8 mouse cellular contexts compared by ENCODE assay signal in genomic region chr5:33658664-33659050, GRCm38 (mm10). TPM values are rescaled to one million over a fixed set of nuclear protein-coding genes. Genes with fewer than 3 reads are reported as not detected.
DNase-seq lines count a peak whose midpoint lies in the region; ATAC-seq and TF ChIP-seq lines count a peak whose summit lies in the region.

No protein-coding gene starts in this region.

- no peak for DNase-seq in kidney, postnatal 4 days
- DNase-seq in hindbrain, postnatal 0 days (ENCODE audit: low spot score), result no peak
- no peak for DNase-seq in midbrain, postnatal 0 days (ENCODE audit: low spot score)
- no peak for DNase-seq in cerebellum, postnatal 36 days
- no peak for DNase-seq in spleen, adult 12 weeks (ENCODE audit: low spot score)
- DNase-seq in layer of hippocampus, adult 11-12 months (ENCODE audit: low spot score), result no peak

- H3K36me3 ChIP-seq in kidney, embryonic 15.5 days, result peaks cover 58% of the 10 kb centered on the region
- peaks cover 2% of the 10 kb centered on the region; the same call in 1 of the 2 replicates for H3K36me3 ChIP-seq in hindbrain, postnatal 0 days (ENCODE audit: insufficient read depth, low read length)
- peaks cover 3% of the 10 kb centered on the region for H3K36me3 ChIP-seq in midbrain, postnatal 0 days (ENCODE audit: insufficient read depth, low read length)

- WGBS in kidney, embryonic 15.5 days, result 0% methylated on average over 26 of the region's 26 CpGs
- under 1% methylated on average over 26 of the region's 26 CpGs for WGBS in hindbrain, postnatal 0 days
- WGBS in midbrain, postnatal 0 days, result under 1% methylated on average over 26 of the region's 26 CpGs

- TF ChIP-seq POLR2A in cortical plate, adult 2 months (IDR thresholded peaks at IDR 0.05; ENCODE audit: extremely low read depth, insufficient read depth, low read length), result no peak

- H3K27ac ChIP-seq in kidney, embryonic 15.5 days, result peak overlapping the region; percentile 99
- no peak overlapping the region for H3K27ac ChIP-seq in cortical plate, adult 2 months (ENCODE audit: insufficient read depth, low read length)
- no peak overlapping the region for H3K27ac ChIP-seq in hindbrain, postnatal 0 days
- H3K27ac ChIP-seq in midbrain, postnatal 0 days (ENCODE audit: low read depth, low read length), result no peak overlapping the region

- ATAC-seq in kidney, embryonic 15.5 days (replicated peaks; ENCODE audit: low FRiP score), result peak; percentile 3
- ATAC-seq in hindbrain, postnatal 0 days, result no peak
- ATAC-seq in midbrain, postnatal 0 days (ENCODE audit: low FRiP score), result no peak

- H3K4me3 ChIP-seq in kidney, embryonic 15.5 days (replicated peaks), result peak overlapping the region; percentile 84
- peak overlapping the region; percentile 64 for H3K4me3 ChIP-seq in cortical plate, adult 2 months (ENCODE audit: insufficient read depth, low read length)
- peak overlapping the region; percentile 60 for H3K4me3 ChIP-seq in hindbrain, postnatal 0 days (ENCODE audit: low read length)
- H3K4me3 ChIP-seq in midbrain, postnatal 0 days (ENCODE audit: low read depth, low read length), result peak overlapping the region; percentile 71

- H3K4me1 ChIP-seq in kidney, embryonic 15.5 days, result peaks cover 42% of the 10 kb centered on the region
- H3K4me1 ChIP-seq in cortical plate, adult 2 months (ENCODE audit: control insufficient read depth, insufficient read depth, low read length), result peaks cover 4% of the 10 kb centered on the region; the same call in 1 of the 2 replicates
- peaks cover 15% of the 10 kb centered on the region for H3K4me1 ChIP-seq in hindbrain, postnatal 0 days (ENCODE audit: insufficient read depth, low read length)
- H3K4me1 ChIP-seq in midbrain, postnatal 0 days (ENCODE audit: insufficient read depth, low read length), result peaks cover 10% of the 10 kb centered on the region

- H3K27me3 ChIP-seq in kidney, embryonic 15.5 days, result no peaks in the 10 kb centered on the region
- H3K27me3 ChIP-seq in hindbrain, postnatal 0 days (ENCODE audit: insufficient read depth, low read length), result no peaks in the 10 kb centered on the region
- H3K27me3 ChIP-seq in midbrain, postnatal 0 days (ENCODE audit: insufficient read depth, low read length), result no peaks in the 10 kb centered on the region

- H3K9me3 ChIP-seq in kidney, embryonic 15.5 days (replicated peaks), result no peaks in the 10 kb centered on the region
- no peaks in the 10 kb centered on the region for H3K9me3 ChIP-seq in hindbrain, postnatal 0 days (ENCODE audit: low read length)
- H3K9me3 ChIP-seq in midbrain, postnatal 0 days (ENCODE audit: low read length), result no peaks in the 10 kb centered on the region

- H3K4me2 ChIP-seq in kidney, embryonic 15.5 days, result peak overlapping the region; percentile 73
- peak overlapping the region; percentile 91 for H3K4me2 ChIP-seq in hindbrain, postnatal 0 days (ENCODE audit: low read depth, low read length)
- peak overlapping the region; percentile 80 for H3K4me2 ChIP-seq in midbrain, postnatal 0 days (ENCODE audit: low read depth, low read length, poor library complexity, severe bottlenecking)

- H3K9ac ChIP-seq in kidney, embryonic 15.5 days, result peak overlapping the region; percentile 83
- peak overlapping the region; percentile 69 for H3K9ac ChIP-seq in hindbrain, postnatal 0 days (replicated peaks; ENCODE audit: low read length)
- peak overlapping the region; percentile 71; the same call in 1 of the 2 replicates for H3K9ac ChIP-seq in midbrain, postnatal 0 days (replicated peaks; ENCODE audit: low read length, poor library complexity, severe bottlenecking)

- TF ChIP-seq CTCF in cortical plate, adult 2 months (IDR thresholded peaks at IDR 0.05; ENCODE audit: extremely low read depth, insufficient read depth, low read length), result no peak
- TF ChIP-seq CTCF in hindbrain, postnatal 0 days (IDR thresholded peaks at IDR 0.05; ENCODE audit: low read depth), result no peak
- no peak for TF ChIP-seq CTCF in midbrain, postnatal 0 days (IDR thresholded peaks at IDR 0.05)

RNA-seq across cellular contexts. Expression of gene Tmem129, which starts 0.4 kb away (rescaled TPM):
- polyA plus RNA-seq in kidney, embryonic 15.5 days (2015; fragmentation: Nextera tagmentation; extraction: Ambion mirVana), result 37.4 and 37.5 TPM in 2 replicates
- 37.1 and 37.7 TPM in 2 replicates for polyA plus RNA-seq in cortical plate, adult 2 months (2012; rRNA removed)
- total RNA-seq in hindbrain, postnatal 0 days (2014; rRNA removed), result 36.9 and 39.3 TPM in 2 replicates
- 22.0 and 23.6 TPM in 2 replicates for polyA plus RNA-seq in hindbrain, postnatal 0 days (2015; fragmentation: Nextera tagmentation; extraction: Ambion mirVana)
- total RNA-seq in midbrain, postnatal 0 days (2014; rRNA removed), result 26.0 and 29.5 TPM in 2 replicates
- 17.3 and 21.4 TPM in 2 replicates for polyA plus RNA-seq in midbrain, postnatal 0 days (2015; fragmentation: Nextera tagmentation; extraction: Ambion mirVana)

RNA-seq across cellular contexts. Expression of gene Tacc3, which starts 0.7 kb away (rescaled TPM):
- polyA plus RNA-seq in kidney, embryonic 15.5 days (2015; fragmentation: Nextera tagmentation; extraction: Ambion mirVana), result 192 and 195 TPM in 2 replicates
- 9.3 and 11.4 TPM in 2 replicates for polyA plus RNA-seq in cortical plate, adult 2 months (2012; rRNA removed)
- 19.2 and 30.0 TPM in 2 replicates for total RNA-seq in hindbrain, postnatal 0 days (2014; rRNA removed)
- polyA plus RNA-seq in hindbrain, postnatal 0 days (2015; fragmentation: Nextera tagmentation; extraction: Ambion mirVana), result 39.0 and 49.1 TPM in 2 replicates
- total RNA-seq in midbrain, postnatal 0 days (2014; rRNA removed), result 9.9 and 17.4 TPM in 2 replicates
- 18.7 and 21.3 TPM in 2 replicates for polyA plus RNA-seq in midbrain, postnatal 0 days (2015; fragmentation: Nextera tagmentation; extraction: Ambion mirVana)

RNA-seq across cellular contexts. Expression of gene Slbp, which starts 6.3 kb away (rescaled TPM):
- polyA plus RNA-seq in kidney, embryonic 15.5 days (2015; fragmentation: Nextera tagmentation; extraction: Ambion mirVana), result 238 and 247 TPM in 2 replicates
- polyA plus RNA-seq in cortical plate, adult 2 months (2012; rRNA removed), result 27.6 and 28.4 TPM in 2 replicates
- 66.0 and 67.4 TPM in 2 replicates for total RNA-seq in hindbrain, postnatal 0 days (2014; rRNA removed)
- 128 and 132 TPM in 2 replicates for polyA plus RNA-seq in hindbrain, postnatal 0 days (2015; fragmentation: Nextera tagmentation; extraction: Ambion mirVana)
- total RNA-seq in midbrain, postnatal 0 days (2014; rRNA removed), result 91.2 and 99.5 TPM in 2 replicates
- polyA plus RNA-seq in midbrain, postnatal 0 days (2015; fragmentation: Nextera tagmentation; extraction: Ambion mirVana), result 119 and 126 TPM in 2 replicates

RNA-seq across cellular contexts. Expression of gene Gm9903, which starts 28.9 kb away (rescaled TPM):
- 0.36 and 0.79 TPM in 2 replicates for polyA plus RNA-seq in kidney, embryonic 15.5 days (2015; fragmentation: Nextera tagmentation; extraction: Ambion mirVana)
- 0.73 and 1.0 TPM in 2 replicates for polyA plus RNA-seq in cortical plate, adult 2 months (2012; rRNA removed)
- total RNA-seq in hindbrain, postnatal 0 days (2014; rRNA removed), result 0.89 and 2.1 TPM in 2 replicates
- 0.21 and 0.66 TPM in 2 replicates for polyA plus RNA-seq in hindbrain, postnatal 0 days (2015; fragmentation: Nextera tagmentation; extraction: Ambion mirVana)
- total RNA-seq in midbrain, postnatal 0 days (2014; rRNA removed), result 1.2 TPM in 1 of 2 replicates, not detected in the other
- polyA plus RNA-seq in midbrain, postnatal 0 days (2015; fragmentation: Nextera tagmentation; extraction: Ambion mirVana), result 0.31 and 0.53 TPM in 2 replicates

RNA-seq across cellular contexts. Expression of gene Fam53a, which starts 29.2 kb away (rescaled TPM):
- 54.5 and 60.4 TPM in 2 replicates for polyA plus RNA-seq in kidney, embryonic 15.5 days (2015; fragmentation: Nextera tagmentation; extraction: Ambion mirVana)
- polyA plus RNA-seq in cortical plate, adult 2 months (2012; rRNA removed), result 17.2 and 19.1 TPM in 2 replicates
- total RNA-seq in hindbrain, postnatal 0 days (2014; rRNA removed), result 22.9 and 48.1 TPM in 2 replicates
- polyA plus RNA-seq in hindbrain, postnatal 0 days (2015; fragmentation: Nextera tagmentation; extraction: Ambion mirVana), result 26.4 and 27.6 TPM in 2 replicates
- 29.1 and 41.2 TPM in 2 replicates for total RNA-seq in midbrain, postnatal 0 days (2014; rRNA removed)
- polyA plus RNA-seq in midbrain, postnatal 0 days (2015; fragmentation: Nextera tagmentation; extraction: Ambion mirVana), result 27.3 and 28.0 TPM in 2 replicates
